Comparison of ENCODE assay signal across 15 mouse cellular contexts in genomic region chr5:100059326-100059725, GRCm38 (mm10). TPM values are rescaled to one million over a fixed set of nuclear protein-coding genes. Genes with fewer than 3 reads are reported as not detected.
A peak's percentile ranks its signal among the peaks of the same experiment; 100 is the strongest.
DNase-seq lines count a peak whose midpoint lies in the region; ATAC-seq and TF ChIP-seq lines count a peak whose summit lies in the region.
"Had no signal": no experiment of that assay in that cellular context is flagged by ENCODE, and none has a peak within 500 bp of the region (broad histone marks: within the 10 kb centered on the region; RNA-seq: fewer than 3 reads in every experiment).

No protein-coding gene starts in this region.

- TF ChIP-seq CTCF in midbrain, postnatal 0 days (IDR thresholded peaks at IDR 0.05) = no peak
- TF ChIP-seq CTCF in forebrain, postnatal 0 days (IDR thresholded peaks at IDR 0.05; ENCODE audit: low read depth) = no peak
- no peak for TF ChIP-seq CTCF in stomach, postnatal 0 days (IDR thresholded peaks at IDR 0.05; ENCODE audit: low read depth)

- DNase-seq in midbrain, postnatal 0 days (ENCODE audit: low spot score) = no peak
- no peak for DNase-seq in forebrain, postnatal 0 days
- DNase-seq in stomach, postnatal 0 days (ENCODE audit: low spot score) = no peak
- DNase-seq in urinary bladder, postnatal 25 days (ENCODE audit: low spot score) = no peak
- no peak for DNase-seq in kidney, adult 18-20 months
- DNase-seq: cerebellum, adult 9-11 months; gastrocnemius, postnatal 14 days; heart, adult 2 months; kidney, adult 8-10 months; kidney, postnatal 36 days; right cerebral cortex, adult 18-20 months had no signal

- no peak overlapping the region for H3K4me2 ChIP-seq in midbrain, embryonic 13.5 days (replicated peaks)
- H3K4me2 ChIP-seq in midbrain, postnatal 0 days (ENCODE audit: low read depth, low read length, poor library complexity, severe bottlenecking) = no peak overlapping the region
- H3K4me2 ChIP-seq in forebrain, embryonic 12.5 days = no peak overlapping the region
- no peak overlapping the region for H3K4me2 ChIP-seq in forebrain, postnatal 0 days (ENCODE audit: low read depth)
- H3K4me2 ChIP-seq in stomach, postnatal 0 days (replicated peaks; ENCODE audit: low read depth) = no peak overlapping the region
- H3K4me2 ChIP-seq: liver, embryonic 15.5 days had no signal

- H3K9me3 ChIP-seq in midbrain, embryonic 13.5 days = no peaks in the 10 kb centered on the region
- no peaks in the 10 kb centered on the region for H3K9me3 ChIP-seq in midbrain, postnatal 0 days (ENCODE audit: low read length)
- H3K9me3 ChIP-seq in forebrain, embryonic 12.5 days = no peaks in the 10 kb centered on the region
- H3K9me3 ChIP-seq in forebrain, postnatal 0 days (ENCODE audit: low read length) = no peaks in the 10 kb centered on the region
- H3K9me3 ChIP-seq in stomach, postnatal 0 days (ENCODE audit: control insufficient read depth, low read length) = no peaks in the 10 kb centered on the region
- H3K9me3 ChIP-seq: liver, embryonic 15.5 days had no signal

- peaks cover 44% of the 10 kb centered on the region for H3K36me3 ChIP-seq in midbrain, embryonic 13.5 days
- peaks cover 41% of the 10 kb centered on the region for H3K36me3 ChIP-seq in midbrain, postnatal 0 days (ENCODE audit: insufficient read depth, low read length)
- H3K36me3 ChIP-seq in forebrain, embryonic 12.5 days (replicated peaks) = peaks cover 41% of the 10 kb centered on the region
- peaks cover 46% of the 10 kb centered on the region for H3K36me3 ChIP-seq in forebrain, postnatal 0 days (ENCODE audit: insufficient read depth)
- peaks cover 23% of the 10 kb centered on the region for H3K36me3 ChIP-seq in stomach, postnatal 0 days (ENCODE audit: control insufficient read depth, insufficient read depth, low read length)

- H3K27ac ChIP-seq in midbrain, embryonic 13.5 days = 0 out of 2 replicates have a peak overlapping the region, but pooled peaks have one; percentile 14
- no peak overlapping the region for H3K27ac ChIP-seq in midbrain, postnatal 0 days (ENCODE audit: low read depth, low read length)
- H3K27ac ChIP-seq in forebrain, embryonic 12.5 days = peak overlapping the region; percentile 38
- H3K27ac ChIP-seq in forebrain, postnatal 0 days (ENCODE audit: low read depth, low read length) = no peak overlapping the region
- H3K27ac ChIP-seq in stomach, postnatal 0 days (replicated peaks) = 0 out of 2 replicates have a peak overlapping the region, but pooled peaks have one; percentile 4
- H3K27ac ChIP-seq: heart, adult 2 months; liver, embryonic 15.5 days had no signal

- no peak overlapping the region for H3K4me3 ChIP-seq in midbrain, embryonic 13.5 days (replicated peaks)
- no peak overlapping the region for H3K4me3 ChIP-seq in midbrain, postnatal 0 days (ENCODE audit: low read depth, low read length)
- H3K4me3 ChIP-seq in forebrain, embryonic 12.5 days (replicated peaks) = no peak overlapping the region
- no peak overlapping the region for H3K4me3 ChIP-seq in forebrain, postnatal 0 days (ENCODE audit: low read depth, low read length)
- H3K4me3 ChIP-seq in stomach, postnatal 0 days (ENCODE audit: low read depth, low read length) = no peak overlapping the region
- H3K4me3 ChIP-seq: heart, adult 2 months; liver, embryonic 15.5 days had no signal

- H3K9ac ChIP-seq in midbrain, embryonic 13.5 days (replicated peaks) = no peak overlapping the region
- no peak overlapping the region for H3K9ac ChIP-seq in midbrain, postnatal 0 days (replicated peaks; ENCODE audit: low read length, poor library complexity, severe bottlenecking)
- no peak overlapping the region for H3K9ac ChIP-seq in forebrain, embryonic 12.5 days
- no peak overlapping the region for H3K9ac ChIP-seq in forebrain, postnatal 0 days
- H3K9ac ChIP-seq in stomach, postnatal 0 days (ENCODE audit: low read length) = no peak overlapping the region
- H3K9ac ChIP-seq: liver, embryonic 15.5 days had no signal

- ATAC-seq in midbrain, embryonic 13.5 days = no peak
- ATAC-seq in midbrain, postnatal 0 days (ENCODE audit: low FRiP score) = no peak
- ATAC-seq in forebrain, embryonic 12.5 days (ENCODE audit: low FRiP score) = no peak
- peak; percentile 40; the same call in 1 of the 2 replicates for ATAC-seq in forebrain, postnatal 0 days
- no peak for ATAC-seq in stomach, postnatal 0 days (ENCODE audit: low FRiP score, low TSS enrichment)
- ATAC-seq: lung, postnatal 0 days had no signal

- H3K27me3 ChIP-seq in midbrain, embryonic 13.5 days = no peaks in the 10 kb centered on the region
- H3K27me3 ChIP-seq in midbrain, postnatal 0 days (ENCODE audit: insufficient read depth, low read length) = no peaks in the 10 kb centered on the region
- H3K27me3 ChIP-seq in forebrain, embryonic 12.5 days = no peaks in the 10 kb centered on the region
- H3K27me3 ChIP-seq in forebrain, postnatal 0 days (ENCODE audit: insufficient read depth, low read length) = no peaks in the 10 kb centered on the region
- H3K27me3 ChIP-seq in stomach, postnatal 0 days (ENCODE audit: control insufficient read depth, insufficient read depth, low read length) = no peaks in the 10 kb centered on the region
- H3K27me3 ChIP-seq: liver, embryonic 15.5 days had no signal

- peaks cover 24% of the 10 kb centered on the region for H3K4me1 ChIP-seq in midbrain, embryonic 13.5 days (replicated peaks)
- no peaks in the 10 kb centered on the region for H3K4me1 ChIP-seq in midbrain, postnatal 0 days (ENCODE audit: insufficient read depth, low read length)
- H3K4me1 ChIP-seq in forebrain, embryonic 12.5 days = peaks cover 17% of the 10 kb centered on the region; the same call in 1 of the 2 replicates
- peaks cover 4% of the 10 kb centered on the region; the same call in 1 of the 2 replicates for H3K4me1 ChIP-seq in forebrain, postnatal 0 days (ENCODE audit: insufficient read depth)
- no peaks in the 10 kb centered on the region; the same call in 1 of the 2 replicates for H3K4me1 ChIP-seq in stomach, postnatal 0 days (replicated peaks; ENCODE audit: control insufficient read depth, insufficient read depth)

- TF ChIP-seq EP300 in stomach, postnatal 0 days (optimal IDR thresholded peaks at IDR 0.05) = no peak

- 58% methylated on average over 6 of the region's 6 CpGs for WGBS in midbrain, embryonic 13.5 days
- 54% methylated on average over 6 of the region's 6 CpGs for WGBS in midbrain, postnatal 0 days
- 49% methylated on average over 6 of the region's 6 CpGs for WGBS in forebrain, embryonic 12.5 days
- 24% methylated on average over 6 of the region's 6 CpGs for WGBS in forebrain, postnatal 0 days
- 59% methylated on average over 6 of the region's 6 CpGs for WGBS in stomach, postnatal 0 days

RNA-seq across cellular contexts. Expression of gene Enoph1, which starts 19.5 kb away (rescaled TPM):
- 39.4 and 40.5 TPM in 2 replicates for polyA plus RNA-seq in midbrain, embryonic 13.5 days (2015; fragmentation: Nextera tagmentation; extraction: Ambion mirVana)
- 50.0 and 54.7 TPM in 2 replicates for total RNA-seq in midbrain, postnatal 0 days (2014; rRNA removed)
- polyA plus RNA-seq in midbrain, postnatal 0 days (2015; fragmentation: Nextera tagmentation; extraction: Ambion mirVana) = 55.0 and 56.3 TPM in 2 replicates
- polyA plus RNA-seq in forebrain, embryonic 12.5 days (2016; fragmentation: Nextera tagmentation; extraction: Ambion mirVana) = 43.8 and 45.0 TPM in 2 replicates
- 66.5 and 67.6 TPM in 2 replicates for total RNA-seq in forebrain, postnatal 0 days (2014; rRNA removed)
- 49.7 and 58.6 TPM in 2 replicates for polyA plus RNA-seq in forebrain, postnatal 0 days (2015; fragmentation: Nextera tagmentation; extraction: Ambion mirVana)
- polyA plus RNA-seq in stomach, postnatal 0 days (2015; fragmentation: Nextera tagmentation; extraction: Ambion mirVana) = 23.4 and 23.5 TPM in 2 replicates

RNA-seq across cellular contexts. Expression of gene Hnrnpdl, which starts 19.9 kb away (rescaled TPM):
- polyA plus RNA-seq in midbrain, embryonic 13.5 days (2015; fragmentation: Nextera tagmentation; extraction: Ambion mirVana) = 270 and 276 TPM in 2 replicates
- 145 and 171 TPM in 2 replicates for total RNA-seq in midbrain, postnatal 0 days (2014; rRNA removed)
- 203 and 214 TPM in 2 replicates for polyA plus RNA-seq in midbrain, postnatal 0 days (2015; fragmentation: Nextera tagmentation; extraction: Ambion mirVana)
- polyA plus RNA-seq in forebrain, embryonic 12.5 days (2016; fragmentation: Nextera tagmentation; extraction: Ambion mirVana) = 284 and 293 TPM in 2 replicates
- total RNA-seq in forebrain, postnatal 0 days (2014; rRNA removed) = 176 and 207 TPM in 2 replicates
- 236 and 246 TPM in 2 replicates for polyA plus RNA-seq in forebrain, postnatal 0 days (2015; fragmentation: Nextera tagmentation; extraction: Ambion mirVana)
- polyA plus RNA-seq in stomach, postnatal 0 days (2015; fragmentation: Nextera tagmentation; extraction: Ambion mirVana) = 58.8 and 58.9 TPM in 2 replicates

Comparison
In these comparisons a context has a peak if more than half of its experiments do, and no peak if none do; other contexts are left out.
1. H3K27ac ChIP-seq: peak in midbrain, embryonic 13.5 days (single experiment), forebrain, embryonic 12.5 days (single experiment) and stomach, postnatal 0 days (single experiment); none in midbrain, postnatal 0 days (single experiment) and forebrain, postnatal 0 days (single experiment).